In the genomic region with DNA sequence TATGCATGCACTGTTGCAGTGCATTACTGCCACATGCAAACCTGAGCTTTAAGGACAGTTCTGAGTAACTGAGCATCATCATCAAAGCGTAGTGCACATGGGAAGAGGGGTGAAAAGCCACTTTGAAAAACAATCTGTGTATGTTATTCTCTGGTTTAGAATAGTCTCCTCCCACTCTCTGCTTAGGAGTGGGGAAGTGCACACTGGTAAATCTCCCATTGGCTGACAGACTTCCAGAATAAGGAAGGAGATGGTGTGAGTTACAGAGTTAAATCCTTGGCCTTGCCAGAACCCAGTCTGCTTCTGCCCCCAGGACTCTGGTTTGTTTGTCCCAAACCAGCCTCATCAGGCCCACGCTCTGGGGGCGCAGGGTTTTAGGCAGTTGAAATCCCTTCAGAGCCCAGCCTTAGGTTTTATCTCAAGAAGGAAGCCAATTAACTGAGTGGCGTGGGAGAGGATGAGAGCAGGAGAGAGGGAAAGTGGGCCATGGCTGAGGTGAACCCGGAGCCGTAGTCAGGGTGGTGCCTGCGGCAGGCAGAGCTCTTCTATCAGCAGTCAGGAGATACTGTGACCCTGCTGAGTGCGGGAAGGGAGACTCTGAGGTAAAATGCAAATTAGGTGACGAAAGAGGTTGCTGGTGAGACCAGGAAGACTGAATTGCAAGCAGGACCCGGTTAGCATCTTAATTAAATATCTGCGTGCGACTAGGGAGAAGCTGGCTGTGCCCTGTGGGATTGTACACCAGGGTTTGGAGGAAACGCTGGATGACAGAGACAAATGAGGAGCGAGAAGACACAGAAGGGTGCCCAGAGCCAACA, we compare ENCODE assay signal across 11 mouse cellular contexts.
DNase-seq lines count a peak whose midpoint lies in the region; ATAC-seq and TF ChIP-seq lines count a peak whose summit lies in the region.
"Had no signal": no experiment of that assay in that cellular context is flagged by ENCODE, and none has a peak within 500 bp of the region (broad histone marks: within the 10 kb centered on the region; RNA-seq: fewer than 3 reads in every experiment).

No protein-coding gene starts in this region.

- TF ChIP-seq CTCF in layer of hippocampus, adult 2 months (conservative IDR thresholded peaks at IDR 0.05) = no peak

- H3K36me3 ChIP-seq in heart, embryonic 12.5 days = no peaks in the 10 kb centered on the region
- no peaks in the 10 kb centered on the region for H3K36me3 ChIP-seq in midbrain, embryonic 11.5 days (ENCODE audit: control insufficient read depth, insufficient read depth, low read length)
- no peaks in the 10 kb centered on the region for H3K36me3 ChIP-seq in midbrain, embryonic 15.5 days (replicated peaks)
- H3K36me3 ChIP-seq in forebrain, embryonic 14.5 days (ENCODE audit: control insufficient read depth, insufficient read depth, low read length) = no peaks in the 10 kb centered on the region
- H3K36me3 ChIP-seq in midbrain, embryonic 14.5 days (ENCODE audit: control insufficient read depth, insufficient read depth, low read length) = no peaks in the 10 kb centered on the region

- H3K4me2 ChIP-seq in heart, embryonic 12.5 days = peak overlapping the region; percentile 39
- no peak overlapping the region for H3K4me2 ChIP-seq in midbrain, embryonic 11.5 days
- no peak overlapping the region for H3K4me2 ChIP-seq in midbrain, embryonic 15.5 days
- H3K4me2 ChIP-seq in forebrain, embryonic 14.5 days (ENCODE audit: low read length) = no peak overlapping the region
- H3K4me2 ChIP-seq in midbrain, embryonic 14.5 days (ENCODE audit: low read length) = peak overlapping the region; percentile 29

- no peak overlapping the region for H3K9ac ChIP-seq in heart, embryonic 12.5 days
- H3K9ac ChIP-seq in midbrain, embryonic 11.5 days (ENCODE audit: low read length) = no peak overlapping the region
- H3K9ac ChIP-seq in midbrain, embryonic 15.5 days = no peak overlapping the region
- 0 out of 2 replicates have a peak overlapping the region, but pooled peaks have one; percentile 13 for H3K9ac ChIP-seq in forebrain, embryonic 14.5 days (ENCODE audit: low read length)
- no peak overlapping the region for H3K9ac ChIP-seq in midbrain, embryonic 14.5 days (replicated peaks; ENCODE audit: low read length)

- no peak overlapping the region for H3K27ac ChIP-seq in heart, embryonic 12.5 days (ENCODE audit: poor library complexity, severe bottlenecking)
- H3K27ac ChIP-seq in midbrain, embryonic 11.5 days (ENCODE audit: low read depth, low read length) = no peak overlapping the region
- no peak overlapping the region for H3K27ac ChIP-seq in midbrain, embryonic 15.5 days
- H3K27ac ChIP-seq in forebrain, embryonic 14.5 days (ENCODE audit: low read depth, low read length) = no peak overlapping the region
- no peak overlapping the region for H3K27ac ChIP-seq in midbrain, embryonic 14.5 days (replicated peaks; ENCODE audit: low read depth, low read length)
- no peak overlapping the region for H3K27ac ChIP-seq in layer of hippocampus, adult 2 months
- H3K27ac ChIP-seq: macrophage had no signal

- H3K9me3 ChIP-seq in heart, embryonic 12.5 days (replicated peaks) = no peaks in the 10 kb centered on the region
- no peaks in the 10 kb centered on the region for H3K9me3 ChIP-seq in midbrain, embryonic 11.5 days (ENCODE audit: control insufficient read depth, low read length)
- H3K9me3 ChIP-seq in midbrain, embryonic 15.5 days = no peaks in the 10 kb centered on the region
- no peaks in the 10 kb centered on the region for H3K9me3 ChIP-seq in forebrain, embryonic 14.5 days (replicated peaks; ENCODE audit: control insufficient read depth, low read length)
- no peaks in the 10 kb centered on the region for H3K9me3 ChIP-seq in midbrain, embryonic 14.5 days (ENCODE audit: control insufficient read depth, low read length)

- ATAC-seq in heart, embryonic 12.5 days (ENCODE audit: insufficient number of reproducible peaks, low FRiP score) = no peak
- ATAC-seq in midbrain, embryonic 11.5 days (ENCODE audit: low FRiP score) = no peak
- ATAC-seq in midbrain, embryonic 15.5 days (replicated peaks) = no peak
- ATAC-seq in forebrain, embryonic 14.5 days = no peak
- ATAC-seq in midbrain, embryonic 14.5 days (ENCODE audit: low FRiP score, low TSS enrichment) = no peak

- H3K4me1 ChIP-seq in heart, embryonic 12.5 days (replicated peaks) = peaks cover 27% of the 10 kb centered on the region
- peaks cover 3% of the 10 kb centered on the region for H3K4me1 ChIP-seq in midbrain, embryonic 11.5 days (ENCODE audit: control insufficient read depth, insufficient read depth, low read length)
- peaks cover 13% of the 10 kb centered on the region for H3K4me1 ChIP-seq in midbrain, embryonic 15.5 days
- 0 out of 2 replicates have a peak, but pooled peaks cover 3% of the 10 kb centered on the region for H3K4me1 ChIP-seq in forebrain, embryonic 14.5 days (ENCODE audit: control insufficient read depth, insufficient read depth, low read length)
- H3K4me1 ChIP-seq in midbrain, embryonic 14.5 days (ENCODE audit: control insufficient read depth, insufficient read depth, low read length) = no peaks in the 10 kb centered on the region

- 11% methylated on average over 14 of the region's 14 CpGs for WGBS in heart, embryonic 12.5 days
- 20% methylated on average over 14 of the region's 14 CpGs for WGBS in midbrain, embryonic 11.5 days
- WGBS in midbrain, embryonic 15.5 days = 15% methylated on average over 14 of the region's 14 CpGs
- 12% methylated on average over 14 of the region's 14 CpGs for WGBS in forebrain, embryonic 14.5 days
- 20% methylated on average over 14 of the region's 14 CpGs for WGBS in midbrain, embryonic 14.5 days

- H3K4me3 ChIP-seq in heart, embryonic 12.5 days = no peak overlapping the region
- H3K4me3 ChIP-seq in midbrain, embryonic 11.5 days (ENCODE audit: low read depth, low read length) = no peak overlapping the region
- no peak overlapping the region for H3K4me3 ChIP-seq in midbrain, embryonic 15.5 days
- no peak overlapping the region for H3K4me3 ChIP-seq in forebrain, embryonic 14.5 days (ENCODE audit: low read depth, low read length)
- no peak overlapping the region for H3K4me3 ChIP-seq in midbrain, embryonic 14.5 days (replicated peaks; ENCODE audit: low read depth, low read length)
- H3K4me3 ChIP-seq in layer of hippocampus, adult 2 months = no peak overlapping the region

- no peak for DNase-seq in heart, adult 8-10 months (ENCODE audit: low spot score)
- peak; percentile 81 for DNase-seq in midbrain, embryonic 11.5 days (ENCODE audit: low spot score, missing footprints)
- no peak for DNase-seq in forebrain, embryonic 14.5 days (ENCODE audit: low spot score)
- DNase-seq in midbrain, embryonic 14.5 days = peak; percentile 34
- no peak for DNase-seq in layer of hippocampus, adult 2 months (ENCODE audit: low spot score in 2 of 2)
- no peak for DNase-seq in kidney, postnatal 36 days
- DNase-seq: adrenal gland, postnatal 14 days; thymus, postnatal 14 days had no signal

- peaks cover 13% of the 10 kb centered on the region for H3K27me3 ChIP-seq in heart, embryonic 12.5 days (replicated peaks)
- H3K27me3 ChIP-seq in midbrain, embryonic 11.5 days (ENCODE audit: control insufficient read depth, insufficient read depth, low read length) = 0 out of 2 replicates have a peak, but pooled peaks cover 3% of the 10 kb centered on the region
- no peaks in the 10 kb centered on the region for H3K27me3 ChIP-seq in midbrain, embryonic 15.5 days (replicated peaks)
- H3K27me3 ChIP-seq in forebrain, embryonic 14.5 days (replicated peaks; ENCODE audit: control insufficient read depth, insufficient read depth, low read length) = no peaks in the 10 kb centered on the region; the same call in 1 of the 2 replicates
- H3K27me3 ChIP-seq in midbrain, embryonic 14.5 days (ENCODE audit: control insufficient read depth, insufficient read depth, low read length) = no peaks in the 10 kb centered on the region

Comparison
In these comparisons a context has a peak if more than half of its experiments do, and no peak if none do; other contexts are left out.
1. H3K4me2 ChIP-seq: peak in heart, embryonic 12.5 days (single experiment) and midbrain, embryonic 14.5 days (single experiment); none in midbrain, embryonic 11.5 days (single experiment), midbrain, embryonic 15.5 days (single experiment) and forebrain, embryonic 14.5 days (single experiment).
2. DNase-seq: peak in midbrain, embryonic 11.5 days (single experiment) and midbrain, embryonic 14.5 days (single experiment); none in heart, adult 8-10 months (single experiment), forebrain, embryonic 14.5 days (single experiment), layer of hippocampus, adult 2 months (0 of 2) and kidney, postnatal 36 days (0 of 2).